Mouse (Mus musculus): ENCODE results near the gene Acy3.
A peak's percentile ranks its signal among the peaks of the same experiment; 100 is the strongest.
"Not testable (repeated sequence)": the region's sequence is repeated elsewhere in the genome, so short reads cannot be mapped to it uniquely, and the experiment has no call there.

Gene Acy3

DNA sequence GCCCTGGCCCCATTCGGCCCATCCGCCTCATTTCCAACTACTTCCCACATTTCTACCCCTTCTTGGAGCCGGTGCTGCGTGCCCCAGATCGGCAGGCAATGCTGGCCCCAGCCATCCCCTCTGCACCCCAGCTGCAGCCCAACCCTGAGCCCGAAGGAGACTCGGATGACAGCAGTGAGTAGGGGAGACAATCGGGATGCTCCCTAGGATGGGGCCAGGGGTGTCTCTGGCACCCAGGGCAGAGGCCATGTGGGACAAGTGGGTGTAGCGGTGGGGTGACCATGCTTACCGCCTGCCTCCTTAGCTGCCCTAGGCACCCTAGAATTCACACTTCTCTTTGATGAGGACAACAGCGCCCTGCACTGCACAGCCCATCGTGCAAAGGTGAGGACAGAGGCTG lies 17.3 kb downstream of the Acy3 start:
- no peak for DNase-seq (ENCODE audit: low spot score)

GRCm38 (mm10) chr19:4004331-4004730 lies 18.0 kb downstream of the Acy3 start:
- no peak for DNase-seq (ENCODE audit: low spot score)

DNA sequence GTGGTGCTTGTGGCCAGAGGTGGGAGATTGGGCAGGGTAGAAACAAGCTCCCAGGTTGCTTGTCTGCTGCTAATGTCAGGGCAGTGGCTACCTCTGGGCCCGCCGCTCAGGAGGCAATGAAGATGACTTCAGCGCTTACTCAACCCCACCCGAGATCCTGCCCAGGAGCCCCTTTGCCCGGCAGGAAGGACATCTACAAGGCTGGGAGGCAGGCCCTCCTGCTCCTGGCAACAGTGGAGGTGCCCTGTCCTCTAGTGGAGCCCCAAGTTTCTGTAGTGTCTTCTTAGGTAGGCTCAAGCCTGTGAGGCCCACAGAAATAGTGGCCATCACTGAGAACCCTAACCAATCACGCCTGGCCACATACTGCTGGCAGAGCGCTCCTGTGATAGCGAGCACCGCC lies 18.7 kb downstream of the Acy3 start:
- no peak for DNase-seq (ENCODE audit: low spot score)

- DNase-seq (ENCODE audit: low spot score) = no peak
Observed at GRCm38 (mm10) chr19:4005971-4006370, 19.6 kb downstream of the Acy3 start.

- no peak for DNase-seq (ENCODE audit: low spot score)
Observed at GRCm38 (mm10) chr19:4011086-4011485, 24.7 kb downstream of the Acy3 start.

DNA sequence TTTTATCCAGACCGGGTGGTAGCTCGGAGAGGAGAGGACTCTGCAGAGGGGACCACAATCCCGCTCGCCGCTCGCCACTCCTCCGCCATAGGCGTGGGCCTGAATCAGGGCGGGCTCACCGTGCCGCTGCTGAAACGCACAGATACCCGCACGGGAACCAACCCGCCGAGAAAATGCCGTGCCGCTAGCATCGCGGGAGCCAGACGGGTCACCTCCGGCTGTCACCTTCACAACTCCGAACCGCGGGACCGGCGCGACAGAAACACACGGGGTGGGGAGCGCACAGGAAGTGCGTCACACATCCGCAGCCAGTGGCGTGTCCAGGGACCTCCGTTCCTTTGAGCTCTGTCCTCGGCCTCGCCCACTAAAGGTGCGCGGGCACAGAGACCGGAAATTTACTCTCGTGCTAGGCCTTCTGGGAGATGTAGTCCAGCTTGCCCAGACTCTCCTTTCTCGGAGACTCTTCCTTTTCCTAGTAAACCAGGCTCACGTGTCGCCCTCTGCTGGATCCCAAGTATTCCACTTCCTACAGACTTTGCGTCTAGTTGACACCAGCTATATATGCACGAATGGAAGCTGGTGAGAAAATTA lies 26.2 kb downstream of the Acy3 start, which contains the start of gene Ndufv1:
Gene Ndufv1 (minus strand): TSS at position 375 of the 591 bp plus-strand sequence.
- DNase-seq (ENCODE audit: low spot score) = peak; percentile 88

DNA sequence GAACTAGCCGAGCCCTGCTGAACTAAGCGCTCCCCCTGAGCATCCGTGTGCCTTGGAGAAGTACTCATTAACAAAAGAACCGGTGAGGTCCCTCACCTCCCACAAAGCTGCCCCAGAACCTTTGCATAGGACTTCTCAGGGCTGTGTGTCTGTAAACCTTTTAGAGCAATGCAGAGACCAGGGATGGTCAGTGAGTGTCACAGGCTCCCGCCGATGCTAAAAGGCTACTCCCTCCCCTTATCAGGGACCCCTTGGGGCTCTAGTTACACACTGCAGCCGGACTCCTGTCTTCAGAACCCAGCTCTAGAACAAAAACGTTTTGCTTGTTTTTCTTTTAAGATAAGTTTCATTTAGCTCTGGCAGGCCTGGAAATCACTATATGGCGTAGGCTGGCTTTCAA lies 26.7 kb downstream of the Acy3 start:
- no peak for DNase-seq (ENCODE audit: low spot score)

- no peak for DNase-seq (ENCODE audit: low spot score)
Observed at GRCm38 (mm10) chr19:4014802-4015201, 28.4 kb downstream of the Acy3 start.

- DNase-seq (ENCODE audit: low spot score) = no peak
Observed at GRCm38 (mm10) chr19:4015635-4016034, 29.3 kb downstream of the Acy3 start.

- no peak for DNase-seq (ENCODE audit: low spot score)
Observed at GRCm38 (mm10) chr19:4017921-4018587, 31.7 kb downstream of the Acy3 start.

GRCm38 (mm10) chr19:4018743-4019583 lies 32.6 kb downstream of the Acy3 start:
- peak; percentile 77 for DNase-seq (ENCODE audit: low spot score)

GRCm38 (mm10) chr19:4023185-4023584 lies 36.8 kb downstream of the Acy3 start:
- DNase-seq (ENCODE audit: low spot score) = no peak

- DNase-seq (ENCODE audit: low spot score) = no peak
Observed at GRCm38 (mm10) chr19:4027576-4027975, 41.2 kb downstream of the Acy3 start.

- DNase-seq (ENCODE audit: low spot score) = no peak
Observed at GRCm38 (mm10) chr19:4032668-4033067, 46.3 kb downstream of the Acy3 start.

GRCm38 (mm10) chr19:4033298-4033697 lies 46.9 kb downstream of the Acy3 start:
- DNase-seq (ENCODE audit: low spot score) = no peak

DNA sequence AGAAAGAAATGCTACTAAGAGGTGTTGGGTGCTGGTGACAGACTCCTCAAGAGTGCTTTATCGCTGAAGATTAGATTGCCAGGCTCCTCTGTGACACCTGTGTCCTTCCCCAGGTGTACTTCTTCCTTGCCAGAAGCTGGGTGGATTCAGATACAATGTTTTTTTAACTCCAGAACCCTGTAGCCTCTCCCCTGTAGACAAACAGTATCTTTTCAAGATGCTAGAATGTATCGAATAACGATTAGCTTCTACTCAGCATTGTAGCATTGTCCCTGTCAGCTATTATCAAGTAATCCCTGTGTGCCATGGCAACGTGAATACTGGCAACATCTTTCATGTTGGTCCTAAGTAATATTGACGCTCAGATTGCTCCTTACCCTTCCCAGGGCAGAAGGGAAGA lies 47.4 kb downstream of the Acy3 start:
- no peak for DNase-seq (ENCODE audit: low spot score)

GRCm38 (mm10) chr19:4036327-4037045 lies 50.1 kb downstream of the Acy3 start:
- no peak for DNase-seq (ENCODE audit: low spot score)

DNA sequence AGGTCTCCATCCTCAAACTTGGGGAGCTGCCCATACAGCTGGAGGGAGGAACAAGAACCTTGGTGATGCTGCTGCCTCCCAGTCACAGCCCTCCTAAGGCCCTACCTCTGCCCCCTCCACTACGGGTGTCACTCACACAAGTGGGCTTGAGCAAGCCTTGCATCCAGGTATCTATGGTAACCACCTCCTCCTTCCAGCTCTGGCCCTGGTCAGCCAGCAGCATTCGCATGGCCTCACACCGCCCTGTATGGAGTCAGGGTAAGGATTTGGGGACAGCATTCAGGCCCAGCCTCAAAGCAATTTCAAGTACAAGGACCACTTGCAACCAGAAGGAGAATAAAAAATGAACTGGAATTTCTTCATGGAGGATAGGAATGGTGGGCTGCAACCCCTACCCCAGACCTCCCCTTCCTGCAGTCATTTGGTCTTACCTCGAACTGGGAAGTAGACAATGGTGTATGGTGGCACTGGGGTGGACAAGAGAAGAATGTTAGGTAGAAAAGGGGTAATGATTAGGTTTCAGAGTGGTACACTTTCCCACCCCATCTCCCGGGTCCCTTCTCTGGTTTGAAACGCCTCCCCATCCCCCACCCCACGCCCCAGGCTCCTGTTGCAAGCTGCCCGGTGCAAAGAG lies 50.9 kb downstream of the Acy3 start:
- not testable (repeated sequence) for DNase-seq (ENCODE audit: low spot score)

- peak; percentile 77 for DNase-seq (ENCODE audit: low spot score)
Observed at GRCm38 (mm10) chr19:4037788-4038232, 51.4 kb downstream of the Acy3 start, which contains the start of gene Gstp1. TSS of gene Gstp1 (minus strand) at chr19:4037985.
